Mouse (Mus musculus): ENCODE results near the gene Sdr42e1. TPM values are rescaled to one million over a fixed set of nuclear protein-coding genes. Genes with fewer than 3 reads are reported as not detected.

The Sdr42e1 gene
- 11.5 and 13.1 TPM in 2 replicates for polyA plus RNA-seq (2015; fragmentation: Nextera tagmentation; extraction: Ambion mirVana)

- H3K4me2 ChIP-seq (replicated peaks), result peak within 1 kb of the TSS; percentile 71
- no peaks in the 10 kb centered on the region for H3K36me3 ChIP-seq
- WGBS, result 13% methylated on average over 17 of the region's 17 CpGs
- H3K9me3 ChIP-seq (replicated peaks), result no peaks in the 10 kb centered on the region
- no peaks in the 10 kb centered on the region for H3K27me3 ChIP-seq
- H3K27ac ChIP-seq (replicated peaks), result no peak within 1 kb of the TSS
- peaks cover 12% of the 10 kb centered on the region for H3K4me1 ChIP-seq
- H3K4me3 ChIP-seq (replicated peaks), result peak within 1 kb of the TSS; percentile 54
- ATAC-seq (ENCODE audit: insufficient number of reproducible peaks, low FRiP score, low TSS enrichment, low read depth), result no peak
- peak within 1 kb of the TSS; percentile 47 for H3K9ac ChIP-seq
Observed at GRCm38 (mm10) chr8:117673430-117673830, at the start of gene Sdr42e1. TSS of gene Sdr42e1 (minus strand) at chr8:117673689.

GRCm38 (mm10) chr8:117718152-117718860 lies 44.8 kb upstream of the Sdr42e1 start:
- Histone ChIP-seq H3K4me1 (no peaks in the 10 kb centered on the region), H3K4me2 (replicated peaks) (no peak overlapping the region), H3K4me3 (replicated peaks) (no peak overlapping the region), H3K36me3 (no peaks in the 10 kb centered on the region), H3K9ac (no peak overlapping the region), H3K9me3 (replicated peaks) (no peaks in the 10 kb centered on the region), H3K27ac (replicated peaks) (0 out of 2 replicates have a peak overlapping the region, but pooled peaks have one; percentile 2), H3K27me3 (no peaks in the 10 kb centered on the region)
- ATAC-seq (ENCODE audit: insufficient number of reproducible peaks, low FRiP score, low TSS enrichment, low read depth), result no peak
- 64% methylated on average over 14 of the region's 14 CpGs for WGBS

- ATAC-seq (ENCODE audit: insufficient number of reproducible peaks, low FRiP score, low TSS enrichment, low read depth), result no peak
- no peaks in the 10 kb centered on the region for H3K4me1 ChIP-seq
- no peaks in the 10 kb centered on the region for H3K9me3 ChIP-seq (replicated peaks)
- H3K4me2 ChIP-seq (replicated peaks), result no peak overlapping the region
- H3K9ac ChIP-seq, result no peak overlapping the region
- no peaks in the 10 kb centered on the region for H3K27me3 ChIP-seq
- WGBS, result 70% methylated on average over 5 of the region's 5 CpGs
- no peak overlapping the region for H3K27ac ChIP-seq (replicated peaks)
- H3K4me3 ChIP-seq (replicated peaks), result no peak overlapping the region
- H3K36me3 ChIP-seq, result no peaks in the 10 kb centered on the region
Observed at GRCm38 (mm10) chr8:117715896-117716295, 42.4 kb upstream of the Sdr42e1 start.

- H3K27me3 ChIP-seq, result no peaks in the 10 kb centered on the region
- H3K36me3 ChIP-seq, result no peaks in the 10 kb centered on the region
Observed at GRCm38 (mm10) chr8:117714604-117715003, 41.1 kb upstream of the Sdr42e1 start.

GRCm38 (mm10) chr8:117712226-117712625 lies 38.7 kb upstream of the Sdr42e1 start:
- Histone ChIP-seq H3K27me3 (no peaks in the 10 kb centered on the region), H3K4me3 (replicated peaks) (no peak overlapping the region), H3K9ac (no peak overlapping the region), H3K4me2 (replicated peaks) (no peak overlapping the region), H3K36me3 (no peaks in the 10 kb centered on the region), H3K9me3 (replicated peaks) (no peaks in the 10 kb centered on the region), H3K27ac (replicated peaks) (no peak overlapping the region), H3K4me1 (no peaks in the 10 kb centered on the region)
- 25% methylated on average over 5 of the region's 5 CpGs for WGBS
- ATAC-seq (ENCODE audit: insufficient number of reproducible peaks, low FRiP score, low TSS enrichment, low read depth), result no peak; the same call in 1 of the 2 replicates

More at GRCm38 (mm10) chr8:117714604-117715003, 41.1 kb upstream of the Sdr42e1 start:
- Histone ChIP-seq H3K4me2 (replicated peaks) (no peak overlapping the region), H3K9me3 (replicated peaks) (no peaks in the 10 kb centered on the region), H3K27ac (replicated peaks) (no peak overlapping the region), H3K9ac (no peak overlapping the region), H3K4me3 (replicated peaks) (no peak overlapping the region), H3K4me1 (no peaks in the 10 kb centered on the region)
- ATAC-seq (ENCODE audit: insufficient number of reproducible peaks, low FRiP score, low TSS enrichment, low read depth), result no peak
- 80% methylated on average over 5 of the region's 5 CpGs for WGBS

GRCm38 (mm10) chr8:117706141-117706540 lies 32.7 kb upstream of the Sdr42e1 start:
- H3K36me3 ChIP-seq, result no peaks in the 10 kb centered on the region
- WGBS, result 79% methylated on average over 4 of the region's 4 CpGs
- ATAC-seq (ENCODE audit: insufficient number of reproducible peaks, low FRiP score, low TSS enrichment, low read depth), result no peak
- H3K27ac ChIP-seq (replicated peaks), result no peak overlapping the region
- peaks cover 16% of the 10 kb centered on the region for H3K4me1 ChIP-seq
- no peak overlapping the region for H3K9ac ChIP-seq
- no peaks in the 10 kb centered on the region for H3K27me3 ChIP-seq
- no peak overlapping the region for H3K4me2 ChIP-seq (replicated peaks)
- H3K9me3 ChIP-seq (replicated peaks), result no peaks in the 10 kb centered on the region
- H3K4me3 ChIP-seq (replicated peaks), result no peak overlapping the region

- Histone ChIP-seq H3K4me3 (replicated peaks) (no peak overlapping the region), H3K9me3 (replicated peaks) (no peaks in the 10 kb centered on the region), H3K4me1 (peaks cover 16% of the 10 kb centered on the region), H3K36me3 (no peaks in the 10 kb centered on the region), H3K4me2 (replicated peaks) (no peak overlapping the region), H3K27ac (replicated peaks) (peak overlapping the region; percentile 48; the same call in 1 of the 2 replicates), H3K27me3 (no peaks in the 10 kb centered on the region), H3K9ac (no peak overlapping the region)
- WGBS, result 49% methylated on average over 10 of the region's 10 CpGs
- ATAC-seq (ENCODE audit: insufficient number of reproducible peaks, low FRiP score, low TSS enrichment, low read depth), result no peak
Observed at GRCm38 (mm10) chr8:117702701-117703100, 29.2 kb upstream of the Sdr42e1 start.

- no peaks in the 10 kb centered on the region for H3K36me3 ChIP-seq
- no peak within 1 kb of the TSS for H3K4me3 ChIP-seq (replicated peaks)
- no peak within 1 kb of the TSS; the same call in 1 of the 2 replicates for H3K4me2 ChIP-seq (replicated peaks)
- no peak within 1 kb of the TSS for H3K9ac ChIP-seq
- H3K27ac ChIP-seq (replicated peaks), result peak within 1 kb of the TSS; percentile 34; the same call in 1 of the 2 replicates
- H3K4me1 ChIP-seq, result peaks cover 16% of the 10 kb centered on the region
- H3K9me3 ChIP-seq (replicated peaks), result no peaks in the 10 kb centered on the region
- 22% methylated on average over 13 of the region's 13 CpGs for WGBS
- H3K27me3 ChIP-seq, result no peaks in the 10 kb centered on the region
- ATAC-seq (ENCODE audit: insufficient number of reproducible peaks, low FRiP score, low TSS enrichment, low read depth), result no peak; the same call in 1 of the 2 replicates
Observed at GRCm38 (mm10) chr8:117701859-117702258, 28.4 kb upstream of the Sdr42e1 start, which contains the start of gene Hsd17b2. TSS of gene Hsd17b2 (plus strand) at chr8:117701904.

GRCm38 (mm10) chr8:117701246-117701645 lies 27.8 kb upstream of the Sdr42e1 start:
- H3K4me3 ChIP-seq (replicated peaks), result no peak overlapping the region
- 79% methylated on average over 8 of the region's 8 CpGs for WGBS
- H3K9ac ChIP-seq, result no peak overlapping the region
- no peaks in the 10 kb centered on the region for H3K27me3 ChIP-seq
- no peak for ATAC-seq (ENCODE audit: insufficient number of reproducible peaks, low FRiP score, low TSS enrichment, low read depth)
- H3K36me3 ChIP-seq, result no peaks in the 10 kb centered on the region
- H3K9me3 ChIP-seq (replicated peaks), result no peaks in the 10 kb centered on the region
- H3K27ac ChIP-seq (replicated peaks), result no peak overlapping the region
- H3K4me1 ChIP-seq, result peaks cover 16% of the 10 kb centered on the region
- H3K4me2 ChIP-seq (replicated peaks), result no peak overlapping the region

GRCm38 (mm10) chr8:117700699-117701098 lies 27.2 kb upstream of the Sdr42e1 start:
- no peaks in the 10 kb centered on the region for H3K27me3 ChIP-seq
- no peak for ATAC-seq (ENCODE audit: insufficient number of reproducible peaks, low FRiP score, low TSS enrichment, low read depth)
- H3K4me2 ChIP-seq (replicated peaks), result no peak overlapping the region
- whole genome bisulfite sequencing, result 70% methylated on average over 8 of the region's 8 CpGs
- H3K9me3 ChIP-seq (replicated peaks), result no peaks in the 10 kb centered on the region
- no peak overlapping the region for H3K4me3 ChIP-seq (replicated peaks)
- no peaks in the 10 kb centered on the region for H3K36me3 ChIP-seq
- peaks cover 16% of the 10 kb centered on the region for H3K4me1 ChIP-seq
- H3K27ac ChIP-seq (replicated peaks), result no peak overlapping the region
- no peak overlapping the region for H3K9ac ChIP-seq

- Histone ChIP-seq H3K9ac (no peak overlapping the region), H3K4me2 (replicated peaks) (no peak overlapping the region), H3K27me3 (no peaks in the 10 kb centered on the region), H3K27ac (replicated peaks) (no peak overlapping the region), H3K36me3 (no peaks in the 10 kb centered on the region), H3K9me3 (replicated peaks) (no peaks in the 10 kb centered on the region), H3K4me1 (peaks cover 8% of the 10 kb centered on the region; the same call in 1 of the 2 replicates), H3K4me3 (replicated peaks) (no peak overlapping the region)
- 44% methylated on average over 5 of the region's 5 CpGs for WGBS
- no peak for ATAC-seq (ENCODE audit: insufficient number of reproducible peaks, low FRiP score, low TSS enrichment, low read depth)
Observed at GRCm38 (mm10) chr8:117697248-117697647, 23.8 kb upstream of the Sdr42e1 start.

- 86% methylated on average over 1 of the region's 1 CpGs for WGBS
- Histone ChIP-seq H3K9ac (no peak overlapping the region), H3K4me2 (replicated peaks) (no peak overlapping the region), H3K36me3 (no peaks in the 10 kb centered on the region), H3K4me3 (replicated peaks) (no peak overlapping the region), H3K27me3 (no peaks in the 10 kb centered on the region), H3K4me1 (no peaks in the 10 kb centered on the region), H3K27ac (replicated peaks) (no peak overlapping the region), H3K9me3 (replicated peaks) (no peaks in the 10 kb centered on the region)
- ATAC-seq (ENCODE audit: insufficient number of reproducible peaks, low FRiP score, low TSS enrichment, low read depth), result no peak
Observed at GRCm38 (mm10) chr8:117695636-117696035, 22.1 kb upstream of the Sdr42e1 start.

Measured in embryonic facial prominence, embryonic 15.5 days (tissue).